Mouse (Mus musculus): ENCODE measurements at regions not wholly inside any gene's neighbourhood (a gene's known extent, or its start where the extent isn't known, plus 50 kb on each side); places are given as distances from the start of the nearest gene placed in this dataset.
"Not testable (repeated sequence)": the region's sequence is repeated elsewhere in the genome, so short reads cannot be mapped to it uniquely, and the experiment has no call there.

DNA sequence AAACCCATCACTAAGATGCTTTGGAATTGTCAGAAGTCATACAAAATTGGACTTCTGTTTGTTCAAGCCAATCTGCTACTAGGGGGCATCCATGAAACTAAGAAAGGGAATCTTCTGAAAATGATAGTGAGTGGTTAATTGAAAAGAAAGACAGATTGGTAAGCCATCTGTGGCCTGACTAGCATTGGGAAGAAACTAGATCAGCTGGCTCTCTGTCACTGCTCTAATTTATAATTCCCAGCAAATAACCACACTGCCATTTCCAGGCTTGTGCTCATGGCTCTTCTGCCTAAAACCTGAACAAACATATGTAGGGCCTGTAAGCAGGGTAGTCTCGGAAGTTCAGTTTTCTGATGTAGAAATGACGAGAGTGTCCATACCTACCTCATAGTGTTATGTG is 569.8 kb downstream of the Pcdh19 start:
- no peak for TF ChIP-seq CTCF (IDR thresholded peaks at IDR 0.05; ENCODE audit: control insufficient read depth, insufficient read depth, insufficient replicate concordance, low read depth, low read length)
- TF ChIP-seq POLR2A (IDR thresholded peaks at IDR 0.05; ENCODE audit: control insufficient read depth, low read depth, low read length), result no peak

DNA sequence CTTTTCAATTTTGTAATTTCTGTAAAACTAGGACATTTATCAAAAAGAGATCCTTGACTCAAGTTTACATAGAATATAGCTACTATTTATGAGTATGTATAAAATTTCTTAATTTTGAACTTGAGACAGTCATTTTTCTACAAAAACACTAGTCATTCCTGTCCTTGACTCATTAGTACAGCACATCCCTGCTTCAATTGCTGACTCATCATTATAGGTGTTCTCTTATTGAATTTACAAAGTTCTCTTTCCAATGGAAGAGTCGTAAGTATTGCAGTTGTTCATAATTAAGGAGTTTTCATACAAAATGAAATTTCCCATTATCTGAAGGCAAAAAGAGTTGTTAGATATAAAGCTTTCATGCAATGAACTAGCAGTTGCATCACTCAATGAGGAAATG is 578.6 kb downstream of the Pcdh19 start:
- Histone ChIP-seq H3K4me1 (ENCODE audit: control insufficient read depth, insufficient read depth, low read length) (no peaks in the 10 kb centered on the region), H3K27ac (ENCODE audit: control insufficient read depth, insufficient read depth, low read depth, low read length) (no peak overlapping the region), H3K4me3 (ENCODE audit: control insufficient read depth, low read depth, low read length) (no peak overlapping the region), H3K36me3 (ENCODE audit: control insufficient read depth, insufficient read depth, low read length) (no peaks in the 10 kb centered on the region), H3K27me3 (ENCODE audit: control insufficient read depth, insufficient read depth, low read length) (no peaks in the 10 kb centered on the region)
- TF ChIP-seq CTCF (IDR thresholded peaks at IDR 0.05; ENCODE audit: control insufficient read depth, insufficient read depth, insufficient replicate concordance, low read depth, low read length), result no peak
- TF ChIP-seq POLR2A (IDR thresholded peaks at IDR 0.05; ENCODE audit: control insufficient read depth, low read depth, low read length), result no peak

More for the DNA sequence above, 569.8 kb downstream of the Pcdh19 start:
- no peaks in the 10 kb centered on the region for H3K36me3 ChIP-seq (ENCODE audit: control insufficient read depth, insufficient read depth, low read length)
- H3K27ac ChIP-seq (ENCODE audit: control insufficient read depth, insufficient read depth, low read depth, low read length), result no peak overlapping the region
- H3K27me3 ChIP-seq (ENCODE audit: control insufficient read depth, insufficient read depth, low read length), result no peaks in the 10 kb centered on the region
- no peaks in the 10 kb centered on the region for H3K4me1 ChIP-seq (ENCODE audit: control insufficient read depth, insufficient read depth, low read length)
- H3K4me3 ChIP-seq (ENCODE audit: control insufficient read depth, low read depth, low read length), result no peak overlapping the region

DNA sequence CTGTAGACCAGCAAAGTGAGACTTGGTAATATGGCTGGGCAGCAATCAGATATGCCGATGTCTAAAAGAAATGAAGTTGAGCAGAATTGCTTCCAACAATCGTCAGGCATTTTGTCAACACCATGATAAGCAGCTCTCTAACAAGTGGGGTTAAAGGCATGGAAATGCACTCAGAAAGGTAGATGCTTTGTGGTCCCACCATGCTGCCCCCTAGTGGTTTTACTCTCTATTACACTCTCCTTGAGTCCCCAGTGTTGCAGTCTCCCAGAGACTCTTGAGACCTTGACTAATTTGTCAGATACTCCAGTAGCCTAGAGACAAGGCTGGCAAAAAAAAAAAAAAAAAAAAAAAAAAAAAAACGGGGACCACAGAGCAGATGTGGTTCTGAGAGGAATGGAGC is 595.8 kb downstream of the Pcdh19 start:
- H3K4me3 ChIP-seq (ENCODE audit: control insufficient read depth, low read depth, low read length), result no peak overlapping the region
- H3K27me3 ChIP-seq (ENCODE audit: control insufficient read depth, insufficient read depth, low read length), result no peaks in the 10 kb centered on the region
- no peaks in the 10 kb centered on the region for H3K36me3 ChIP-seq (ENCODE audit: control insufficient read depth, insufficient read depth, low read length)
- H3K27ac ChIP-seq (ENCODE audit: control insufficient read depth, insufficient read depth, low read depth, low read length), result no peak overlapping the region
- TF ChIP-seq POLR2A (IDR thresholded peaks at IDR 0.05; ENCODE audit: control insufficient read depth, low read depth, low read length) (no peak), CTCF (IDR thresholded peaks at IDR 0.05; ENCODE audit: control insufficient read depth, insufficient read depth, insufficient replicate concordance, low read depth, low read length) (no peak)
- no peaks in the 10 kb centered on the region for H3K4me1 ChIP-seq (ENCODE audit: control insufficient read depth, insufficient read depth, low read length)

DNA sequence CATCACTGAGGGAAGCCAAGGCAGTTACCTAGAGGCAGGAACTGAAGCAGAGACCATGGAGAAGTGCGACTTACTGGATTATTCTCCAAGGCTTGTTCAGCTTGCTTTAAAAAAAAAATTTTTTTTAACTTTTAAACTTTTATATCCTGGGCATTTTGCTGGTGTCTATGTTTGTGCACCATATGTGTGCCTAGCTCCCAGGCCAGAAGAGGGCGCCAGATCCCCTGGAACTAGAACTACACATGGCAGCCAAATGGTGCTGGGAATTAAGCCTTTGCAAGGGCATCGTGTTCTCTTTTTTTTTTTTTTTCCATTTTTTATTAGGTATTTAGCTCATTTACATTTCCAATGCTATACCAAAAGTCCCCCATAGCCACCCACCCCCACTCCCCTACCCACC is 624.7 kb downstream of the Pcdh19 start:
- H3K4me1 ChIP-seq (ENCODE audit: control insufficient read depth, insufficient read depth, low read length); H3K4me3 ChIP-seq (ENCODE audit: control insufficient read depth, low read depth, low read length); H3K36me3 ChIP-seq (ENCODE audit: control insufficient read depth, insufficient read depth, low read length); H3K27me3 ChIP-seq (ENCODE audit: control insufficient read depth, insufficient read depth, low read length); H3K27ac ChIP-seq (ENCODE audit: control insufficient read depth, insufficient read depth, low read depth, low read length): not testable (repeated sequence)
- peak; percentile 8; the same call in 1 of the 2 replicates for TF ChIP-seq CTCF (IDR thresholded peaks at IDR 0.05; ENCODE audit: control insufficient read depth, insufficient read depth, insufficient replicate concordance, low read depth, low read length)

Measured in testis, adult 2 months (tissue).